Mouse (Mus musculus) 416B (cell line): ENCODE data around the gene Tcea3.
A peak's percentile ranks its signal among the peaks of the same experiment; 100 is the strongest.

Source experiments
- DNase-seq: peaks from one replicate; pipeline ENCODE4 v3.0.0; 2011; ENCODE audit warnings: low read depth

Gene Tcea3

DNA sequence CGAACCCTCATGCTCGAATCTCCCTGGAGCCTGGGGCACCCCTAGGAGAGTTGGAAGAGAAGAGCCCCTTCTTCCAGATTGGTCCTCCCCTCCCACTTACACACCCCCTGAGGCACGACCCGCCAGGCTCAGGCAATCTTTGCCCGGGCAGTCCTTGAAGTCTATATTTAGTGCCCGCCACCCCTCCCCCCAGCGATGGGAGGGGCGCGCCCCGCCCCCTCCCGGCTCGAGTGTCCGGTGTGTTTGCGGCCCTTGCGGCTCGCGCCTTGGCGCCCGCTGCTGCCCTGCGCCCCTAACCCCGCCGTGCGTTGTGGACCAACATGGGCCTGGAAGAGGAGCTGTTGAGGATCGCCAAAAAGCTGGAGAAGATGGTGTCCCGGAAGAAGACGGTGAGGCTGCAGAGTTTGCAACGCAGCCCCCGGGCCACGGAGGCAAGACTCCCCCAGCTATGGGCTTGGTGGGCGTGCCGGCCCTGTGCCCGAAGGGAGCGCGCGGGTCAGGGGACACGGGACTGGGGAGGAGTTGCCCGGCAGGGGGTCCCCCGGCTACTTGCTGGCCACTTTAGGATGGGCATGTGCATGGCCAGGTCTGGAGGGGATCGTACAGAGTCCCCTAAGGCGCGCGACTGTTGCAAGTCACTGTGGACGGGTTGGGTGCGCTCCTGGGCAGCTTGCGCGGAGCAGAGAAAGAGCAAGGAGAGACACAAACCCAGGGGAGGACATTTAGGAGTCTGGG is at the start of gene Tcea3:
Gene Tcea3, plus strand, starts transcription at position 1 of the 735 bp plus-strand sequence.
- no peak for DNase-seq

GRCm38 (mm10) chr4:136198846-136199245 is 48.7 kb upstream of the Tcea3 start:
- DNase-seq: no peak

GRCm38 (mm10) chr4:136199562-136200292 is 47.8 kb upstream of the Tcea3 start:
- peak; percentile 73 for DNase-seq

DNA sequence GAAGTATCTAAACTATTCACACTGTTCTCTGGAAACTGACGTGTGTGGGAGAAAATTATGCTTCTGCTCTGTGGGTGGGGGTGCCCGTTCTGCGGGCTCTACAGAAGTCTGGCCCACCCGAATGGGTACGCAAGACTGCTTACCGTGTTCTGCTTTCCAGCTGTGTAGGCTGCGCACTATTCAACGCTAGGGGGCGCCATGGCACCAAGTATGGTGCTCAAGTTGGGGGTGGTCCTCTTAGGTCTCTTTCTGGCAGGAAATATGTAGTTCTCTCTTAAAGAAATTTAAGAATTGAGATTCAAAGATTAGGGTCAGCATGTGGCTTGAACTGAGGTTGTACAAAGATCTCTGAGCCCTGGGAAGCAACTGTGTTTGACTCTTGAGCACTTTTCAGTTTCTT is 45.0 kb upstream of the Tcea3 start:
- peak; percentile 75 for DNase-seq

- DNase-seq: no peak
Observed at GRCm38 (mm10) chr4:136204775-136205174, 42.8 kb upstream of the Tcea3 start.

GRCm38 (mm10) chr4:136206033-136206893 is 41.3 kb upstream of the Tcea3 start, which contains the start of gene Asap3:
Asap3 (plus strand) TSS chr4:136206365.
- peak; percentile 97 for DNase-seq

- no peak for DNase-seq
Observed at GRCm38 (mm10) chr4:136206943-136207342, 40.6 kb upstream of the Tcea3 start.

DNA sequence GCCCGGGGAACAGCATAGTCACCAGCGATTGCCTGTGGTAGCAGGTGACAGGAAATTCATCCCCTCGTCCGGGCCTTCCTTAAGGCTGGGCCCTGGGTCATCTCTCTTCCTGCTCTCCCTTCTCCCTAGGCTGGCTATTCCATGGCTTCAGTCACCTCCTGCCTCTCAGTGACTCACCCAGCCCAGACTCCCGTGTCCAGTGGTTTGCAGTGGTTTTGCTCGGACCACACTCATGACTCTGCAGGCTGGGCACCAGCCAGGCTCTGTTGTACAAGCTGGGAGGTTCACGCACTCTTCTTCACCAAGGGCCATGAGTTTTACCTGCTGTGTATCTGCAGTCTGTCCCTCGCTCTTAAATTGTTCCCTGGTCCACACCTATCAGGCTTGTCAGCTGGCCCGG is 36.6 kb upstream of the Tcea3 start:
- no peak for DNase-seq

- peak; percentile 18 for DNase-seq
Observed at GRCm38 (mm10) chr4:136213629-136214028, 33.9 kb upstream of the Tcea3 start.

DNA sequence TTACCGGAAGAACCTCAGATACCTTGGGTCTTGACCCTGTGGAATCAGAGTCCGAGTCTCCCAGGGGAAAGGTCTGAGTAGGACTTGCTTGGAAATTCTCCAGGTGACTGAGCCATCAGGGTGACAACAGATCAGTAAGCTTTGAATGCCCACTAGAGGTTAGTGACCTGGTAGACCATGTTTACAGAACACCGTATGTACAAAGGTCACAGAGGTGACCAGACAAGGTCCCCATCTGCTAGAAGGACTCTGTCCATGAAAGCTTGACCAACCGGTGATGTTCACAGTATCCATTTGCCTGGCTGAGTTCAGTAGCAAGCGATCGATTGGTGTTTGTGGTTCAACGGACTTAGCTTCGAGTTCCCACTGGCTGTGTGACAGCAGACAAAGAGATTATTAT is 32.7 kb upstream of the Tcea3 start:
- no peak for DNase-seq

DNA sequence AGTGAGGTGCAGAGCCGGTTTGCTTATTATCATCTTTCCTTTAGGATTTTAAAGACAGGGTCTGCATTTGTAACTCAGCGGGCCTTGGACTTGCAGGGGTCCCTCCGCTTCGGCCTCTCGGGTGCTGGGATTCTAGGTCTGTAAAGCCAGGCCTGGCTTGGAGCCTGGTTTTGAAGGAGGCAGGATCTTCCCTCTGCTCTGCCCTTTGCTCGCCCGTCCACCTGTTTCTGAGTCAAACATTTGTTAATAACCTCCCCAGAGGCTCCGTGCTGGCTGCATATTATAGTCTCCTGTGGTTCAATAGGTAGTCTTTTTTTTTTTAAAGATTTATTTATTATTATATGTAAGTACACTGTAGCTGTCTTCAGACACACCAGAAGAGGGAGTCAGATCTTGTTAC is 32.0 kb upstream of the Tcea3 start:
- DNase-seq: no peak

- DNase-seq: no peak
Observed at GRCm38 (mm10) chr4:136217063-136217462, 30.5 kb upstream of the Tcea3 start.

- DNase-seq: no peak
Observed at GRCm38 (mm10) chr4:136218595-136219214, 28.8 kb upstream of the Tcea3 start.

GRCm38 (mm10) chr4:136220133-136220775 is 27.3 kb upstream of the Tcea3 start:
- no peak for DNase-seq

DNA sequence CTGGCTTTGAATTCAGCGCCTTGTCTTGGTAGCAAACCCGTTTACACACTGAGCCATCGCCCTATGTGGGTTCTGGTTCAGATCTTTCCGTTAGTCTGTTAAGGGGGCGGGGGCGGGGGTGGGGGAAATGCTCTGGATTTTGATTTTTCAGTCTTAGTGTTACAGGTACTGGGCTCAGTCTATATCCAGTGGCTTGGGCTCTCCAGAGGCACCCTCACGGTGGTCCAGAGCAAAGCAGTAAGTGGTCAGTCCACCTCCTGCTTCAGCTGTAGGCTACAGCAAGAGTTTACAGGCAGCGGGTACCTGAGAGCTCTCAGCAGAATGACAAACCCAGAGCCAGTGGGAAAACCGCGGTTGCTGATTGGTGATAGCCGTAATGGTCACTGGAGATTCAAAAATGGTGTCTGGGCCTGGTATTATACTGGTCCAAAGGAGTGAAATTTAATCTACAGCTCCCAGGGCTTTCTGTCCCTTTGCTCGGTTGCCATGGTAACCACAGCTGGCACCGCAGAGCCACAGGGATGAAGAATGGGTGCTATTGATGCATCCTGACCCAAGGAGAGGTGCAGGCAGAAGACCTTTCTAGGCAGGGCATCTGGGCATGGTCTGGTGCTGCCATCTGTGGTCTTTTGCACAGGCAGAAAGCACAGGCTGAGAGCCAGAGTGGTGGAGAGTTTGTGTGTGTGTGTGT is 23.8 kb upstream of the Tcea3 start:
- no peak for DNase-seq

DNA sequence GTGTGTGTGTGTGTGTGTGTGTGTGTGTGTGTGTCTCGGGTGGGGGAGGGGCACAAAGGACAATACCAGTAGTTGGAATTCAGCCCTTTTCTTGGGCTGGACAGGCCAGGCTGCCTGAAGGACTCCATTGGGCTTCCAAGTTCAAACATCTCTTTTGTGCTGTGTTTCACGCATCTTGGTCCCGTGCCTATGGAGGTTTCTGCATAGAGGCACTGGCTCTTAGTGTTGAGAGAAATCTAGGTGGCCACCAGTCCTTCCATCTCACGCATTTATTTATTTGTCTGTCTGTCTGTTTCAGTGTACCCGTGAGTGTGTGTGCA is 23.3 kb upstream of the Tcea3 start:
- DNase-seq: no peak

DNA sequence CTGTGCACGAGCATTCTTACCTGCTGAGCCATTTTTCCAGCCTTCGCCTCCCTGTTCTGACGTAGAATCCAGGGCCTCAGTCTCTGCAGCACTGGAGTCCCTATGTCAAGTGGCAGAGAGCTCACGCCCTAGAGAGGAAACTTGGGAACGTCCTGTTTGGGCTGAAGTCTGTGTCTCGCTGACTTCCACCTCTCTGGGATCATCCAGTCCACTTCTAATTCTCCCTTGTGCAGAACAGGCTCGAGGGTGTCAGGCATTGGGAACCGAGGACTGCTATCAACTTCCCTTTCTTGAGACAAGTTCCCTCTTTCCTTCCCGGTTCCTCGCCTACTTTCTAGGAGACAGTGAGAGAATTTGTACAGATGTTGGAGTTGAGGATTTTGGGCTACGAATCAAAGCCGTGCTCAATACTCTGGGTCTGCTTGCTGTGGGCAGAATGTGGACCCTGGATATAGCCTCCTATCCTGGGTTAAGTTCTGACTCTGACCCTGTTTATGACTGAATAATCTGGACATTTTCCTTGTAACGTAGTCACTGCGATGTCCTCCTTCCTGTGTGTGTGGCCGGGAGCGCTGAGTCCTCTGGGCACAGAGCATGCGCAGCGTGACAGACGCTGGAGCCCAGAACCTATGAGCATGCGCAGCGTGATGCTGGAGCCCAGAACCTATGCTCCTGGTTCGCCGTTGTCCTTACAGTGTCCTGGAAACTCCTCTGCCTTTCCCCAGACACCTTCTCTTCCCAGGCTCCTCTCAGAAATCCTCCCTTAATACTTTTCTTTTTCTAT is 22.7 kb upstream of the Tcea3 start:
- DNase-seq: no peak

- DNase-seq: no peak
Observed at GRCm38 (mm10) chr4:136227408-136227807, 20.1 kb upstream of the Tcea3 start.

DNA sequence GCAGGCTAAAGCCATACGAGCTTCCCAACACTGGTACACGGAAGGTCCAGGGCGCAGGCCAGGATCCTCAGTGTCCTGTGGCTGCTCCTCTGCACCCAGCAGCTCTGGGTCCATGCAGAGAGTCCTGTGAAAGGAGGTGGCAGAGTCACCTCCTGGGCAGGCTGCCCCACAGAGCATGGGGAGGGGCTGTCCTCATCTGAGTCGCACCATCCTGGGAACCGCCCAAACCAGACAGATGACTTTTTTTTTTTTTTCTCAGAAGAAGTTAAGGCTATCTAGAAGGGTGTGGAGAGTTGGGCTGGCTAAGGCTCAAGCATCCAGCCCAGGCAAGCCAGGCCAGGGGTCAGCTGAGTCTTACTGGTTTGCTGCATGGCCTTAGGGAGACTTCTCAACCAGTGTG is 18.9 kb upstream of the Tcea3 start:
- DNase-seq: no peak

DNA sequence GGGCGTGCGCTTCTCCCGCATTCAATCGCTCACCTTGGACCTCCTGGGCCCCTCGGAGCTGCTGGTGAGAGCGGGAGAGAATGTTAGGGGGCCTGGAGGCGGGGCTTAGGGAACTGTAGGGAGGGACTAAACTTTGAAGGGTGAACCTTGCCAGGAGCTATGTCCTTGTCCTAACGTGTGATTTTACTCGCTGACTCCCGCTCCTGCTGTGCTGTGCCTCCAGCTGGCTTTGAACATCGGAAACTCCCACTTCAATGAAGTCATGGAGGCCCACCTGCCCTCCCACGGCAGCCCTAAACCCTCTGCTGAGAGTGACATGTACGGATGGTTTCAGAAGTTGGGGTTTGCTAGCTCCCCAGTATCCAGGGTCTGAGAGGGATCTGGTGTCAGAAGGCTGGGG is 8.9 kb upstream of the Tcea3 start:
- DNase-seq: no peak
